Mouse (Mus musculus) heart, postnatal 0 days (tissue): ENCODE data around the gene Cdh3. TPM values are rescaled to one million over a fixed set of nuclear protein-coding genes. Genes with fewer than 3 reads are reported as not detected.

Source experiments
- ATAC-seq: fragments of 200-750 bp; cut with Nextera tagmentation; 2 replicates; pipeline ENCODE4 v1.8.0; 2017; ENCODE audit warnings: low read depth, moderate number of reproducible peaks, moderate library complexity; ENCODE audit not compliant: insufficient read depth
- DNase-seq: peaks from one replicate; pipeline ENCODE4 v3.0.0-alpha.2; 2016; ENCODE audit warnings: low spot score
- H3K27ac ChIP-seq: fragments of 300-500 bp; sonication (generic); 2 replicates; pipeline ENCODE4 v1.5.1; 2014; ENCODE audit warnings: low read depth, mild to moderate bottlenecking
- H3K27me3 ChIP-seq: fragments of 300-500 bp; sonication (generic); 2 replicates; pipeline ENCODE4 v1.6.1; 2014; ENCODE audit warnings: low read length, mixed read lengths; ENCODE audit not compliant: control insufficient read depth, insufficient read depth
- H3K36me3 ChIP-seq: fragments of 300-500 bp; sonication (generic); replicated peaks from 2 replicates; pipeline ENCODE4 v1.6.1; 2014; ENCODE audit warnings: low read length, mixed read lengths; ENCODE audit not compliant: control insufficient read depth, insufficient read depth
- H3K4me1 ChIP-seq: fragments of 300-500 bp; sonication (generic); 2 replicates; pipeline ENCODE4 v1.6.1; 2014; ENCODE audit warnings: antibody characterized with exemption; ENCODE audit not compliant: control insufficient read depth, insufficient read depth
- H3K4me2 ChIP-seq: fragments of 300-500 bp; sonication (generic); 2 replicates; pipeline ENCODE4 v1.6.1; 2014; ENCODE audit warnings: low read depth, mild to moderate bottlenecking, low read length, moderate library complexity
- H3K4me3 ChIP-seq: fragments of 300-500 bp; sonication (generic); 2 replicates; pipeline ENCODE4 v1.5.1; 2014; ENCODE audit warnings: low read depth, low read length
- H3K9ac ChIP-seq: fragments of 300-500 bp; sonication (generic); replicated peaks from 2 replicates; pipeline ENCODE4 v1.6.1; 2014; ENCODE audit warnings: low read depth, low read length, mixed read lengths
- H3K9me3 ChIP-seq: fragments of 300-500 bp; sonication (generic); replicated peaks from 2 replicates; pipeline ENCODE4 v1.6.1; 2016; ENCODE audit warnings: low read length; ENCODE audit not compliant: control insufficient read depth
- CTCF ChIP-seq: IDR thresholded peaks from 2 replicates; pipeline ENCODE4 v1.5.1; 2016; ENCODE audit warnings: antibody characterized with exemption, control low read depth, low read depth
- EP300 ChIP-seq: IDR thresholded peaks from 2 replicates; pipeline ENCODE4 v1.6.1; 2016; ENCODE audit warnings: antibody characterized with exemption, low read depth
- WGBS: fragments of 180-500 bp; shearing (Covaris S2); extraction: QIAGEN DNeasy Blood & Tissue Kit; methylation state at CpG from one replicate; pipeline ENCODE4 v1.1.7; 2014; 5-methylcytosine and 5-hydroxymethylcytosine counted together
- polyA plus RNA-seq: library from polyadenylated mRNA; unstranded; fragments of >200 nt; fragmentation: Nextera tagmentation; extraction: Ambion mirVana; gene quantifications from 2 replicates; pipeline ENCODE4 v1.2.1, GENCODE M21; 2015
- total RNA-seq: library from RNA; depleted of rRNA; stranded (reverse); fragments of >200 nt; gene quantifications from 2 replicates; pipeline ENCODE4 v1.2.3, GENCODE M21; 2014; ENCODE audit warnings: low replicate concordance

Cdh3 gene
- total and polyA plus RNA-seq, 2 experiments from 2014 or later = 4.5 to 9.2 TPM

DNA sequence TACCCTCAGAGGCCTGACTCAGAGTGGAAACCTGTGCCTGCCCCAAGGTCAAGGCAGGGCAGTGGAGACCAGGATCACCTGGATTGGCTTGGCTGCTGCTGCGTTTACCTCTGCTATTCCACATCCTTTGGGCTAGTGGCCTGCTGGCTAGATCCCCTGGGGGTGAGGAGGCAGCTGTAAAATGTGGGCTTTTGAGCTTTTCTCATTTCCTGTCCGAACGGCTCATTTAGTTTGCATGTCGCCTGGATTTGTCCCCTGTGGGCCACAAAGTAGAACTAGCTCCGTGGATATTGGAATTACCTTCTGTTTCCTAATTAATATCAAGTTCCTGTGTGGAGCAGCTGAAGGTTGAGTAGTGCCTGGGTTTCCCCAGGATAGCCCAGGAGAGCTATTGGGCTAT, 28.5 kb downstream of the Cdh3 start:
- Histone ChIP-seq H3K36me3 (peaks cover 5% of the 10 kb centered on the region), H3K9me3 (no peaks in the 10 kb centered on the region), H3K4me2 (no peak overlapping the region), H3K4me3 (no peak overlapping the region), H3K9ac (no peak overlapping the region), H3K27me3 (no peaks in the 10 kb centered on the region), H3K4me1 (no peaks in the 10 kb centered on the region), H3K27ac (no peak overlapping the region)
- 58% methylated on average over 5 of the region's 5 CpGs for WGBS
- TF ChIP-seq EP300 = no peak
- no peak for TF ChIP-seq CTCF
- no peak for DNase-seq
- ATAC-seq = no peak

DNA sequence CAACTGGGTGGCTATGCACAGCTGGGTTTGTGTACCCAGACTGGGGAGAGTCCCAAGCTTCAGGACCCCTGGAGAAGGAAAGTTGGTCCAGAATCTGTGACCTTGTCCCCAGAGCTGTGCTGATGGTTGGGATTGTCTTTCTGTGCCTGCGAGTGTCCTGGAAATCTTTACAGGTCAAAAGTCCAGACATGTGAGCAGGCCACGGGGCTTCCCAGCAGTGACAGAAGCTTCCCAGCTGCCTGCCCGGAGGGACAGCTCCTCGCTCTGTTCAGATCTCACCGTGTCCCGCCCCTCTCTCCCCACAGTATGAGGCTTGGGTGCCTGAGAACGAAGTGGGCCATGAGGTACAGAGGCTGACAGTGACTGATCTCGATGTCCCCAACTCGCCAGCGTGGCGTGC, 30.3 kb downstream of the Cdh3 start:
- H3K9ac ChIP-seq = no peak overlapping the region; the same call in 1 of the 2 replicates
- no peaks in the 10 kb centered on the region for H3K4me1 ChIP-seq
- no peak overlapping the region for H3K4me3 ChIP-seq
- H3K27ac ChIP-seq = no peak overlapping the region
- DNase-seq = no peak
- H3K36me3 ChIP-seq = peaks cover 13% of the 10 kb centered on the region
- 72% methylated on average over 11 of the region's 11 CpGs for WGBS
- H3K4me2 ChIP-seq = no peak overlapping the region
- H3K9me3 ChIP-seq = no peaks in the 10 kb centered on the region
- TF ChIP-seq CTCF (no peak), EP300 (no peak)
- H3K27me3 ChIP-seq = no peaks in the 10 kb centered on the region
- no peak for ATAC-seq

DNA sequence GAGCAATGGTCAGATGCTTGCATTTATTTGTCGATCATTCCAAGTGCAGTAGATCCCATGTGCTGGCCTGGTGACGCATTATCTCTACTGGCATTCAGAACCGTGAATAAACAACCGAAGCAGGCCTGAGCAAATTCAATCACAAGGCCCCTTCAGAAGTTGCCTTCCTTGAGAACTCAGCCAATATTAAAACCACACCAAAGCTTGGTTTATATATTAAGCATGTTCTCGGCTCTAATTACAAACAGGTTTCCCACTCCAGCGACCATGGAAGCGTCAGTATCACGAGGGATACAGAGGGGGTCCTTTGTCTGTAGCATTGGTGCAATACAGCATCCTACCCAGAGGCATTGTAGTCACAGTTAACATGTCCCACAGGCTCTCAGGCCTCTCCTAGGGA, 32.4 kb downstream of the Cdh3 start:
- ATAC-seq (no peak), DNase-seq (no peak)
- Histone ChIP-seq H3K27ac (no peak overlapping the region), H3K4me3 (no peak overlapping the region), H3K4me1 (no peaks in the 10 kb centered on the region), H3K9ac (no peak overlapping the region), H3K36me3 (peaks cover 13% of the 10 kb centered on the region), H3K27me3 (no peaks in the 10 kb centered on the region), H3K9me3 (no peaks in the 10 kb centered on the region), H3K4me2 (no peak overlapping the region)
- TF ChIP-seq EP300 = no peak
- TF ChIP-seq CTCF = no peak
- WGBS = 79% methylated on average over 8 of the region's 8 CpGs

DNA sequence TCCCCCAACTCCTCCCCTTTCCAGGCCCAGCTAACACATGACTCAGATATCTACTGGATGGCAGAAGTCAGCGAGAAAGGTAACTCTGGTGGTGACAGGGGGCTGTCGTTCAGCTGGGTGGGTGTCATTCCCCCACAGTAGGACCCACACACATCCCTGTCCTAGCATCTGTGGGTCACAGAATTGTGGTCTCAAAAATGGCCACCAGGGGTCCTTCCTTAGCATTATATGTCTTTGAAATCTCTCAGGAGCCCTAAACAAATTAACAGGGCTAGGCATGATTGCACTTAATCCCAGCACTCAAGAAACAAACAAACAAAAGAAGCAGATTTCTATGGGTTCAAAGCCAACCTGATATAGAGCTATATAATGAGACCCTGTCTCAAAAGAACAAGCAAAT, 34.5 kb downstream of the Cdh3 start:
- DNase-seq = no peak

DNA sequence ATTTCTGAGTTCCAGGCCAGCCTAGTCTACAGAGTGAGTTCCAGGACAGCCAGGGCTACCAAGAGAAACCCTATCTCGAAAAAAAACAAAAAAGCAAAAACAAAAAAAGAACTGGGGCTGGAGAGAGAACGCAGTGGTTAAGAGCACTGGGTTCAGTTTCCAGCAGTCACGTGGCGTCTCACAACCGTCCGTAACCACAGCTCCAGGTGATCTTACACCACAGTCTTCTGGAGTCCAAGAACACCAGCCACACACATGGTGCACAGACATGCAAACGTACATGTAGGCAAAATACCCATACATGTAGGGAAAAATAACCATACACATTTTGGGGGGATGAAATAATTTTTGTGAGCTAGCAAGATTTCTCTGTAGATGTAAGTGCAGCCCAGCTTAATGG, 36.1 kb downstream of the Cdh3 start:
- DNase-seq (no peak), ATAC-seq (no peak)
- Histone ChIP-seq H3K4me1 (no peaks in the 10 kb centered on the region), H3K27ac (no peak overlapping the region), H3K4me3 (no peak overlapping the region), H3K9ac (no peak overlapping the region), H3K27me3 (no peaks in the 10 kb centered on the region), H3K36me3 (peaks cover 9% of the 10 kb centered on the region; the same call in 1 of the 2 replicates), H3K9me3 (no peaks in the 10 kb centered on the region), H3K4me2 (no peak overlapping the region)
- WGBS = 87% methylated on average over 7 of the region's 7 CpGs
- TF ChIP-seq EP300 = no peak

More for the DNA sequence above, 34.5 kb downstream of the Cdh3 start:
- Histone ChIP-seq H3K9ac (no peak overlapping the region), H3K27me3 (no peaks in the 10 kb centered on the region), H3K36me3 (peaks cover 13% of the 10 kb centered on the region), H3K4me3 (no peak overlapping the region), H3K9me3 (no peaks in the 10 kb centered on the region), H3K4me2 (no peak overlapping the region), H3K4me1 (no peaks in the 10 kb centered on the region), H3K27ac (no peak overlapping the region)
- ATAC-seq = no peak
- WGBS = 82% methylated on average over 2 of the region's 2 CpGs
- TF ChIP-seq EP300 (no peak), CTCF (0 out of 2 replicates have a peak, but pooled peaks have one; percentile 4)

DNA sequence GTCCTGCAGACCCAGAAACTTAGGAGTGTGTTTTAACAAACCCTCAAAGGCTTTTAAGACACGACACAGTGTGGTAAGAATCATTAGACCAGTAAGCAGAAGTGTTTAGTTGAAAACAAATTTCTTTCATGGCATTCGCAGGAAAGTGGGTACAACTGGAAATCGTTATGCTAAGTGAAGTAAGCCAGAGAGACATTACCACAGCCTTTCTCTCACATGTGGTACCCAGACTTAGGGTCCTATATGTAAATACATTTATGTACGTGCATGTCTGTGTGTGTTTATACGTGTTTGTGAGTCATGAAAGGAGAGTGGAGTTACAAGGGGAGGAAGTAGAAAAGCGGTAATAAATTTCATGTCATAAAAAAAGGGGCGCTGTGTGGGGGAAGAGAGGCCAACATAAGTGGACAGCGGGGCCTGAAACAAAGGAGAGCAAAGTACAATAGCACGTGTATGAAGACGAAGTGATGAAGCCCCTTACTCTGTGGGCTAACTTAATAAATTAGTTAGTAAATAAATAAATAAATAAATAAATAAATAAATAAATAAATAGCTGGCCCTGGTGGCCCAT, 37.8 kb downstream of the Cdh3 start:
- WGBS = 89% methylated on average over 10 of the region's 10 CpGs

More for the DNA sequence above, 37.8 kb downstream of the Cdh3 start:
- no peaks in the 10 kb centered on the region for H3K4me1 ChIP-seq
- H3K4me3 ChIP-seq = no peak overlapping the region
- ATAC-seq = no peak
- H3K27me3 ChIP-seq = no peaks in the 10 kb centered on the region
- TF ChIP-seq EP300 = no peak
- TF ChIP-seq CTCF = no peak
- DNase-seq = no peak
- no peak overlapping the region for H3K9ac ChIP-seq
- H3K4me2 ChIP-seq = no peak overlapping the region
- H3K9me3 ChIP-seq = no peaks in the 10 kb centered on the region
- H3K36me3 ChIP-seq = peaks cover 9% of the 10 kb centered on the region; the same call in 1 of the 2 replicates
- H3K27ac ChIP-seq = no peak overlapping the region
